Mouse (Mus musculus) hindbrain, postnatal 0 days (tissue): ENCODE results near the gene Ly6g6f. TPM values are rescaled to one million over a fixed set of nuclear protein-coding genes. Genes with fewer than 3 reads are reported as not detected.
"Not testable (repeated sequence)": the region's sequence is repeated elsewhere in the genome, so short reads cannot be mapped to it uniquely, and the experiment has no call there.

Experiments
- ATAC-seq: fragments of 200-750 bp; cut with Nextera tagmentation; 2 replicates; pipeline ENCODE4 v1.8.0; 2017; ENCODE audit warnings: mild to moderate bottlenecking, moderate TSS enrichment, moderate library complexity
- DNase-seq: peaks from one replicate; pipeline ENCODE4 v3.0.0-alpha.2; 2015; ENCODE audit warnings: low spot score
- H3K27ac ChIP-seq: fragments of 300-500 bp; sonication (generic); 2 replicates; pipeline ENCODE4 v1.5.1; 2014; ENCODE audit warnings: mild to moderate bottlenecking
- H3K27me3 ChIP-seq: fragments of 300-500 bp; sonication (generic); 2 replicates; pipeline ENCODE4 v1.6.1; 2014; ENCODE audit warnings: low read length, mixed read lengths; ENCODE audit not compliant: insufficient read depth
- H3K36me3 ChIP-seq: fragments of 300-500 bp; sonication (generic); 2 replicates; pipeline ENCODE4 v1.6.1; 2014; ENCODE audit warnings: low read length, mixed read lengths; ENCODE audit not compliant: insufficient read depth
- H3K4me1 ChIP-seq: fragments of 300-500 bp; sonication (generic); 2 replicates; pipeline ENCODE4 v1.6.1; 2014; ENCODE audit warnings: antibody characterized with exemption, low read length, mixed read lengths; ENCODE audit not compliant: insufficient read depth
- H3K4me2 ChIP-seq: fragments of 300-500 bp; sonication (generic); 2 replicates; pipeline ENCODE4 v1.6.1; 2014; ENCODE audit warnings: low read depth, mild to moderate bottlenecking, low read length, moderate library complexity, mixed read lengths
- H3K4me3 ChIP-seq: fragments of 300-500 bp; sonication (generic); 2 replicates; pipeline ENCODE4 v1.5.1; 2014; ENCODE audit warnings: low read length
- H3K9ac ChIP-seq: fragments of 300-500 bp; sonication (generic); replicated peaks from 2 replicates; pipeline ENCODE4 v1.6.1; 2014; ENCODE audit warnings: mild to moderate bottlenecking, low read length, moderate library complexity, mixed read lengths
- H3K9me3 ChIP-seq: fragments of 300-500 bp; sonication (generic); 2 replicates; pipeline ENCODE4 v1.6.1; 2016; ENCODE audit warnings: low read length, mixed read lengths
- CTCF ChIP-seq: IDR thresholded peaks from 2 replicates; pipeline ENCODE4 v1.5.1; 2016; ENCODE audit warnings: antibody characterized with exemption, control low read depth, low read depth
- WGBS: fragments of 180-500 bp; shearing (Covaris S2); extraction: QIAGEN DNeasy Blood & Tissue Kit; methylation state at CpG from one replicate; pipeline ENCODE4 v1.1.7; 2014; 5-methylcytosine and 5-hydroxymethylcytosine counted together
- polyA plus RNA-seq: library from polyadenylated mRNA; unstranded; fragments of >200 nt; fragmentation: Nextera tagmentation; extraction: Ambion mirVana; gene quantifications from 2 replicates; pipeline ENCODE4 v1.2.1, GENCODE M21; 2015
- total RNA-seq: library from RNA; depleted of rRNA; stranded (reverse); fragments of >200 nt; gene quantifications from 2 replicates; pipeline ENCODE4 v1.2.3, GENCODE M21; 2014

Gene Ly6g6f
- total and polyA plus RNA-seq, 2 experiments from 2014 or later: not detected

GRCm38 (mm10) chr17:35128996-35129395 is 43.6 kb upstream of the Ly6g6f start:
- TF ChIP-seq CTCF: no peak
- ATAC-seq: no peak
- DNase-seq: no peak
- H3K4me2 ChIP-seq: no peak overlapping the region
- no peaks in the 10 kb centered on the region for H3K27me3 ChIP-seq
- H3K9me3 ChIP-seq: no peaks in the 10 kb centered on the region
- H3K27ac ChIP-seq: no peak overlapping the region
- WGBS: 63% methylated on average over 11 of the region's 11 CpGs
- H3K36me3 ChIP-seq: peaks cover under 1% of the 10 kb centered on the region; the same call in 1 of the 2 replicates
- no peak overlapping the region for H3K4me3 ChIP-seq
- peaks cover 8% of the 10 kb centered on the region; the same call in 1 of the 2 replicates for H3K4me1 ChIP-seq
- H3K9ac ChIP-seq: no peak overlapping the region

- ATAC-seq: no peak
- no peaks in the 10 kb centered on the region for H3K9me3 ChIP-seq
- H3K4me1 ChIP-seq: peaks cover 8% of the 10 kb centered on the region; the same call in 1 of the 2 replicates
- H3K4me3 ChIP-seq: peak overlapping the region; percentile 54
- peaks cover 5% of the 10 kb centered on the region; the same call in 1 of the 2 replicates for H3K36me3 ChIP-seq
- peak overlapping the region; percentile 68 for H3K9ac ChIP-seq
- no peak for DNase-seq
- H3K4me2 ChIP-seq: peak overlapping the region; percentile 75
- TF ChIP-seq CTCF: no peak
- H3K27me3 ChIP-seq: no peaks in the 10 kb centered on the region
- 74% methylated on average over 13 of the region's 13 CpGs for WGBS
- H3K27ac ChIP-seq: peak overlapping the region; percentile 83
Observed at GRCm38 (mm10) chr17:35127017-35127416, 41.6 kb upstream of the Ly6g6f start.

- DNase-seq (peak; percentile 83), ATAC-seq (peak; percentile 52)
- Histone ChIP-seq H3K27me3 (no peaks in the 10 kb centered on the region), H3K27ac (peak within 1 kb of the TSS; percentile 83), H3K9me3 (no peaks in the 10 kb centered on the region), H3K36me3 (peaks cover 5% of the 10 kb centered on the region; the same call in 1 of the 2 replicates), H3K4me2 (peak within 1 kb of the TSS; percentile 75), H3K4me3 (peak within 1 kb of the TSS; percentile 54), H3K9ac (peak within 1 kb of the TSS; percentile 68), H3K4me1 (peaks cover 8% of the 10 kb centered on the region; the same call in 1 of the 2 replicates)
- TF ChIP-seq CTCF: no peak
- 0% methylated on average over 36 of the region's 36 CpGs for WGBS
Observed at GRCm38 (mm10) chr17:35126206-35126611, 40.8 kb upstream of the Ly6g6f start, which contains the start of gene D17H6S53E. D17H6S53E (plus strand) TSS chr17:35126373.

GRCm38 (mm10) chr17:35125578-35125977 is 40.2 kb upstream of the Ly6g6f start:
- no peak for ATAC-seq
- Histone ChIP-seq H3K9ac (peak overlapping the region; percentile 68), H3K27me3 (no peaks in the 10 kb centered on the region), H3K4me3 (peak overlapping the region; percentile 54), H3K4me2 (peak overlapping the region; percentile 75), H3K36me3 (peaks cover 5% of the 10 kb centered on the region; the same call in 1 of the 2 replicates), H3K9me3 (no peaks in the 10 kb centered on the region), H3K4me1 (peaks cover 8% of the 10 kb centered on the region), H3K27ac (peak overlapping the region; percentile 83; the same call in 1 of the 2 replicates)
- DNase-seq: no peak
- TF ChIP-seq CTCF: no peak
- WGBS: 30% methylated on average over 6 of the region's 6 CpGs

- Histone ChIP-seq H3K4me2 (peak overlapping the region; percentile 75), H3K9me3 (no peaks in the 10 kb centered on the region), H3K27ac (no peak overlapping the region), H3K27me3 (no peaks in the 10 kb centered on the region), H3K4me3 (no peak overlapping the region), H3K36me3 (peaks cover 5% of the 10 kb centered on the region; the same call in 1 of the 2 replicates), H3K4me1 (peaks cover 13% of the 10 kb centered on the region), H3K9ac (no peak overlapping the region)
- 100% methylated on average over 1 of the region's 1 CpGs for WGBS
- no peak for DNase-seq
- ATAC-seq: no peak
- no peak for TF ChIP-seq CTCF
Observed at GRCm38 (mm10) chr17:35125081-35125480, 39.7 kb upstream of the Ly6g6f start.

GRCm38 (mm10) chr17:35124261-35124896 is 39.0 kb upstream of the Ly6g6f start:
- H3K4me3 ChIP-seq, H3K9me3 ChIP-seq, ATAC-seq, DNase-seq, H3K27ac ChIP-seq, H3K27me3 ChIP-seq, H3K36me3 ChIP-seq, H3K4me2 ChIP-seq, H3K9ac ChIP-seq: not testable (repeated sequence)
- WGBS: 97% methylated on average over 12 of the region's 12 CpGs
- H3K4me1 ChIP-seq: peaks cover 14% of the 10 kb centered on the region

- H3K9me3 ChIP-seq, H3K9ac ChIP-seq, H3K27ac ChIP-seq, H3K4me3 ChIP-seq, DNase-seq, H3K27me3 ChIP-seq, H3K4me2 ChIP-seq, ATAC-seq: not testable (repeated sequence)
- WGBS: 91% methylated on average over 9 of the region's 9 CpGs
- Histone ChIP-seq H3K4me1 (peaks cover 14% of the 10 kb centered on the region), H3K36me3 (peaks cover 12% of the 10 kb centered on the region)
Observed at GRCm38 (mm10) chr17:35123287-35123686, 37.9 kb upstream of the Ly6g6f start.
